Mouse (Mus musculus) layer of hippocampus, postnatal 10 days (tissue): ENCODE data around the gene Tubg2. TPM values are rescaled to one million over a fixed set of nuclear protein-coding genes. Genes with fewer than 3 reads are reported as not detected.

Source experiments
- DNase-seq, 2 experiments: peaks; one replicate each; pipeline ENCODE4 v3.0.0; 2021; ENCODE audit warnings: low spot score in 2 of 2
- total RNA-seq, 2 experiments: library from RNA; stranded (reverse); gene quantifications; 2 replicates each; pipeline ENCODE4 v1.2.3; 2021

The Tubg2 gene
- total RNA-seq, 2 experiments from 2014 or later: 31.7 to 41.4 TPM

DNA sequence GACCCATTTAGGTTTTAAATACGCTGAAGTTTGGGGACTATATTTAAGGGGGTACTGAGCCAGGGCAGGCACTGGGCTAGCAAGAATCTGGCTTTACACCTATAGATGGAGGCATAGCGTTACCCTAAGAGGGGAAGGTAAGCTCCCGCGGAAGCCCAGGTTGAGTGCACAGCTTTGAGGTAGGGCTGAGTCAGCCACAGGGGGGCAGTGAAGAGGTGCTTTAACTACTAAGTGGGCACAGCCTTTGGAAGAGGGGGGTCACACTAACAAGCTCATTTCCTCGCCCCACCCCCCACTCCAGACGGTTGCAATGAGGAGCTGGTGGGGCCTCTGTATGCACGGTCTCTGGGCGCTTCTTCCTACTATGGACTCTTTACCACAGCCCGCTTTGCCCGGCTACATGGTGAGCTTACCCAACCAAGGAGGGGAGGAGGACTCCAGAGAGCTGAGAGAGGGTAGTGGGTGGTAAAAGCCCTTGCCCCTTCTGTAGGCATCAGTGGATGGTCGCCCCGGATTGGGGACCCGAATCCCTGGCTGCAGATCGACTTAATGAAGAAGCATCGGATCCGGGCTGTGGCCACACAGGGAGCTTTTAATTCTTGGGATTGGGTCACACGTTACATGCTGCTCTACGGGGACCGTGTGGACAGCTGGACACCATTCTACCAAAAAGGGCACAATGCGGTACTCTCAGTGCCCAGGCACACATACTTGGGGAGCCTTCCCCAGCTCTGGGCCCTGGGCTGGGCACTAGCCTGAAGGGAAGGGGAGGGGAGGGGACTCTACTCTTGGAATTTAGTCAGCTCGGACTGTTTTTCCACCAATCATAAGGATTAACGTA is 21.4 kb downstream of the Tubg2 start:
- DNase-seq: peak; percentile 75 to 77

DNA sequence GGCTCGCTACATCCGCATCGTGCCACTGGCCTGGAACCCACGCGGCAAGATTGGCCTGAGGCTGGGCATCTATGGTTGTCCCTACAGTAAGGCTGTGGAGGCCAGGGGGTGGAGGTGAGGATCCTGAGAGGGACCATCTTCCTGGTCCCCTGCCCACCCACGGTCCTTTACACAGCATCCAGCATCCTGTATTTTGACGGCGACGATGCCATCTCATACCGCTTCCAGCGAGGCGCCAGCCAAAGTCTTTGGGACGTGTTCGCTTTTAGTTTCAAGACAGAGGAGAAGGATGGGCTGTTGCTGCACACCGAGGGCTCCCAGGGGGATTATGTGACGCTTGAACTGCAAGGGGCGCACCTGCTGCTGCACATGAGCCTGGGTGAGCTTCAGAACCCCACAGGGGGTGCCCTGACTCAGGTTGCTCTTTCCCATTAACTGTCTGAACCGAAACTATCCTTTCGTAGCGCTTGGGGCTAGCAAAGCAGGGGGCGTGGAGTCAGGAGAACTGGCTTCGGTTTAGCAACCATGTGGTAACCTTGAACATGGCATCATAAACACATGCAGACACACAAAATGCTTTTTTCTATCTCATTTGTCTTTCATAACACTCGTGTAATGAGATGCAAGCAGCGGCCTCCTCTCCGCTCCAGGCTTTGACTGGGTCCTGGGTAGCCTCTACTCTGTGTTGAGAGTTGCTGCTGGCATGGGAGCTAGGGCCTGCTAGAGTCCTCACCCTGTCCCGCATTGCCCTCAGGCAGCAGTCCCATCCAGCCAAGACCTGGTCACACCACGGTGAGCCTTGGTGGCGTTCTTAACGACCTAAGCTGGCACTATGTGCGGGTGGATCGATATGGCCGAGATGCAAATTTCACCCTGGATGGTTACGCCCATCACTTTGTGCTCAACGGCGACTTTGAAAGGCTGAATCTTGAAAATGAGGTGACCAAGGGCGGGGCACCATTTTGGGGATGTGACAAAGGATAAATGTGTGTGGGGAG is 22.7 kb downstream of the Tubg2 start:
- no peak for DNase-seq

DNA sequence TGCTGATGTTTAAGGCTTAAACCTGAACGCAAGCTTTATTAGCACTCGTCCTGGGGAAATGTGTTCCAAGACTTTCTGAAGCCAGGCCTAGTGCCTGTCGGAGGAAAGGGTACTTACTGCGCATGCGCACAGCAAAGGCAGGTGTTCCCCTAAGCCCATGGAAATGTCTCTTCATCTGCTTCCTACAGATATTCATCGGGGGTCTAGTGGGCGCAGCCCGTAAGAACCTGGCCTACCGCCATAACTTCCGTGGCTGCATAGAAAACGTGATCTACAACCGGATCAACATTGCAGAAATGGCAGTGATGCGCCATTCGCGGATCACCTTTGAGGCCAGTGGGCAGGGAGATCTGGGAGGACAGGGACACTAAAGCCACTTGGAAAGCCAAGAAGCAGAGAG is 23.6 kb downstream of the Tubg2 start:
- no peak for DNase-seq

DNA sequence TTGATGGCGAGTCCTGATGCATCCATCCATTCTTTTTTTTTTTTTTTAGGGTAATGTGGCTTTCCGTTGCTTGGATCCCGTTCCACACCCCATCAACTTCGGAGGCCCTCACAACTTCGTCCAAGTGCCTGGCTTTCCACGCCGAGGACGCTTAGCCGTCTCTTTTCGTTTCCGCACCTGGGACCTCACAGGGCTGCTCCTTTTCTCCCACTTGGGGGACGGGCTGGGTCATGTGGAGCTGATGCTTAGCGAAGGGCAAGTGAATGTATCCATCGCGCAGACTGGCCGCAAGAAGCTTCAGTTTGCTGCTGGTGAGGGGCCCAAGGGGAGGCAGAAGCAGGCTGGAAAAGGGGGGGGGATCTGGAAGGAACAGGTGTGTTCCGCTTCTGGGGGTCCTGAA is 24.6 kb downstream of the Tubg2 start:
- DNase-seq: no peak

DNA sequence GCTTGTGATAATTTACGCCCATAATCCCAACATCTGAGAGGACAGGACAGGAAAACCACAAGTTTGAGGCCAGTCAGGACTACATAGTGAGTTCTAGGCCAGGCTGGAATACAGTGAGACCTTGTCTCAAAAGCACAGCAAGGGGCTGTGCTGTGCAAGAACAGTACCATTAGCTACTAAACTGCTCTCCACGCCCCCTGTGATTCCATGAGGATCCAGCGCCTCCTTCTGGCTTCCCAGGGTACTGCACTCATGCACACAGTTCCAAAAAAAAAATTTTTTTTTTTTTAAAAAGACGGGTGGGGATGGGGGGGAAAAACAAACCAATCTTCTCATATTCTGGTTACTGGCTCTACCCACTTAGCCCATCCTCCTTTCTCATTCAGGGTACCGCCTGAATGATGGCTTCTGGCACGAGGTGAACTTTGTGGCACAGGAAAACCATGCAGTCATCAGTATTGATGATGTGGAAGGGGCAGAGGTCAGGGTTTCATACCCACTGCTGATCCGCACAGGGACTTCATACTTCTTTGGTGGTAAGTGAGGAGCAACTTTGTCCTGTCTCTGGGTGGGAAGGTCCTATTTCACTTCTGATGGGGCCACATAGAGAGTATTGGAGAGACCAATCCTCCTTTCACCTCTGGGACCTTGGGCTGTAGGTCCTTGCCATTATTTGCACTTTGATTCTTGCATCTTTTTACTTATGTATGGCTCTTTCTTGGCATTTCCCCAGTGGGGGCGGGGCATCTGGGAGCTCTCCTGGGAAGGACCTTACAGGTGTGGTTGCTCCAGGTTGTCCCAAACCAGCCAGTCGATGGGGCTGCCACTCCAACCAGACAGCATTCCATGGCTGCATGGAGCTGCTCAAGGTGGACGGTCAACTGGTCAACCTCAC is 25.4 kb downstream of the Tubg2 start:
- peak; percentile 78 to 86 for DNase-seq

DNA sequence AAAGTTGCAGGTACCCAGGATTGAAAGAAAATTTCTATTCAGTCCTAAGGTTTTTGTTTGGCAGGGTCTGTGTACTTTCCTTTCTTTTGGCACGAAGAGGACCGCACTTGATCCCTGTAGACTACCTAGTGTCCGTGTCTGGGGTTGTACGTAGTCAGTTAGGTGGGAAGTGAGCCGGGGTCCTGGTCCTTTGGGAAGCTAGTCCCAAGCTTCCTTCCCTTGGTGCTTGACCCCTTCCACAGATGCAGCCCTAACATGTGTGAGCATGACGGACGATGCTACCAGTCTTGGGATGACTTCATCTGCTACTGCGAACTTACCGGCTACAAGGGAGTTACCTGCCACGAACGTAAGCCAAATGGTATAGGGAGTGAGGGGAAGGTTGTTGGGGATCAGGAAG is 26.3 kb downstream of the Tubg2 start:
- DNase-seq: no peak

DNA sequence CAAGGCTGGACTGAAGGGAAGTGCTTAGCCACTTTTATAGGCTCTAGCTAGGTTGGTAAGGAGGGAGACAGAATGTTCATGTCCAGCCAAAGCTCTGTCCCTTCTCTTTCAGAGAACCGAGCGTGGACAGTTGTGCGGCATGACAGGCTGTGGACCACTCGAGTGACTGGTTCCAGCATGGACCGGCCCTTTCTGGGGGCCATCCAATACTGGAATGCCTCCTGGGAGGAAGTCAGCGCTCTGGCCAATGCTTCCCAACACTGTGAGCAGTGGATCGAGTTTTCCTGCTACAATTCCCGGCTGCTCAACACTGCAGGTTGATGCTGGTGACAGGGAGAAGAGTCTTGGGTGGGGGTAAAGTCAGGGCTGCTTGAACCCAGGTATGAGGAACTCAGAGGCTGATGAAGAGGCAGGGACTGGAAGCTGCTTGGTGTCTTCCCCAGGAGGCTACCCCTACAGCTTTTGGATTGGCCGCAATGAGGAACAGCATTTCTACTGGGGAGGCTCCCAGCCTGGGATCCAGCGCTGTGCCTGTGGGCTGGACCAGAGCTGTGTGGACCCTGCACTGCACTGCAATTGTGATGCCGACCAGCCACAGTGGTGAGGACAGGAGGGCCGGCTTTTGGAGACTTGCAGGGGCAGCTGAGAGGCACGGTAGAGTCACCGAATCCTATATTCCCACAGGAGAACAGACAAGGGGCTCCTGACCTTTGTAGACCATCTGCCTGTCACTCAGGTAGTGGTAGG is 27.2 kb downstream of the Tubg2 start:
- no peak for DNase-seq

DNA sequence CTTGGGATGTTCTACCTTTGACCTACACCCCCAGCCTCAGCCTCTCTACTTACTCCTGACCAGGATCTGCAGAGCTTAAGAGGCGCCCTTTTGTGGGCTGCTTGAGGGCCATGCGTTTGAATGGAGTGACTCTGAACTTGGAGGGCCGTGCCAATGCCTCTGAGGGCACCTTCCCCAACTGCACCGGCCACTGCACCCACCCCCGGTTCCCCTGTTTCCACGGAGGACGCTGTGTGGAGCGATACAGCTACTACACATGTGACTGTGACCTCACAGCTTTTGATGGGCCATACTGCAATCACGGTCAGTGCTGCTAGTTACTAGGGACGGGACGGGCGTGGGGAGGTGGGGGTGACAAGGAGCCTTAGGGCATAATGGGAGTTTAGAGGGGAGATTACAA is 29.3 kb downstream of the Tubg2 start:
- DNase-seq: no peak

DNA sequence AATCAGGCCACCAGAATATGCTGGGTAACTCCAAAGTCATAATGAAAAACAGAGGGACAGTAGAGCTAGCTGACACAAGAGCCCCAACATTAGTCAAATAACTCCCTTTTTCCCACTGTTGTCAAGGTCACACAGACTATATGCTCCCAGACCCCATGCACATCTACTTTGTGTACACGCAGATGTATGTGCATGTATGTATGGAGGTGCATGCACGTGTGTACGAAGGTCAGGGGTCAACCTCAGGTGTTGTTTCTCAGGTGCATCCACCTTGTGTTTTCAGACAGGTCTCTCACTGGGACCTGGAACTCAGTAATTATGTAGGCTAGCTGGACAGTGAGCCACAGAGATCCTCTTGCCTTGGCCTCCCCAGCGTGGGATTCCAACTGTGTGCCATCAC is 29.7 kb downstream of the Tubg2 start:
- DNase-seq: no peak

DNA sequence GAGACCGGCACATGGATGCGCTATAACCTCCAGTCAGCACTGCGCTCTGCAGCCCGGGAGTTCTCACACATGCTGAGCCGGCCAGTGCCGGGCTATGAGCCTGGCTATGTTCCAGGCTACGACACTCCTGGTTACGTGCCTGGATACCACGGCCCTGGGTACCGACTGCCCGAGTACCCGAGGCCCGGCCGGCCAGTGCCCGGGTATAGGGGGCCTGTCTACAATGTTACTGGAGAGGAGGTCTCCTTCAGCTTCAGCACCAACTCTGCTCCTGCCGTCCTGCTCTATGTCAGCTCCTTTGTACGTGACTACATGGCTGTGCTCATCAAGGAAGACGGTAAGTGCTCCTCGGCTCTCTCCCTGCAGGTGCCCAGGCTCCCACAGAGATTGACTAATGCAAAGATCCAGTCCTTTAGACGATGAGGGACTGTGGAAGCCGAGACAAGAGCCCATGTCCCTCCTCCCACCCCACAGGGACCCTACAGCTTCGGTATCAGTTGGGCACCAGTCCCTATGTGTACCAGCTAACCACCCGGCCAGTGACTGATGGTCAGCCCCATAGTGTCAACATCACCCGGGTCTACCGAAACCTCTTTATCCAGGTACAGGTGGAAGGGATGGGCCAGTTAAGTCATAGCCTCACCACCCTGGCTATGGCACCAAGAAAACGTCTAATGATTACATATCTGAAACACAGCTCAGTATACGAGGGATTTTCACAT is 31.0 kb downstream of the Tubg2 start:
- no peak for DNase-seq

DNA sequence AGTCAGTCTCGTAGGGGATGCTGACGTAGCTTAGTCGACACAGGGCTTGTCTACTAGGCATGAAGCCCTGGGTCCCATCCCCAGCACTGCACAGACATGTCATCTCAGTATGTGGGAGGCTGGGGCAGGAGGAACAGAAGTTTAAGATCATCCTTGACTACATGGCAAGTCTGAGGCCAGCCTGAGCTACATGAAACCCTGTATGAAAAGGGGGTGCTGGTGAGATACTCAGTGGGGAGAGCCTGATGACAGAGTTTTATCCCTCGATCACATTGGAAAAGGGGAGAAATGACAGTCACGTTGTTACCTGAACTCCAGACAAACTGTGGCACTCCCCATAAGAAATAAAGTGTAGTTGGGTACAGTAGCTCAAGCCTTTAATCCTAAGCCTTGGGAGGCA is 31.8 kb downstream of the Tubg2 start:
- no peak for DNase-seq

DNA sequence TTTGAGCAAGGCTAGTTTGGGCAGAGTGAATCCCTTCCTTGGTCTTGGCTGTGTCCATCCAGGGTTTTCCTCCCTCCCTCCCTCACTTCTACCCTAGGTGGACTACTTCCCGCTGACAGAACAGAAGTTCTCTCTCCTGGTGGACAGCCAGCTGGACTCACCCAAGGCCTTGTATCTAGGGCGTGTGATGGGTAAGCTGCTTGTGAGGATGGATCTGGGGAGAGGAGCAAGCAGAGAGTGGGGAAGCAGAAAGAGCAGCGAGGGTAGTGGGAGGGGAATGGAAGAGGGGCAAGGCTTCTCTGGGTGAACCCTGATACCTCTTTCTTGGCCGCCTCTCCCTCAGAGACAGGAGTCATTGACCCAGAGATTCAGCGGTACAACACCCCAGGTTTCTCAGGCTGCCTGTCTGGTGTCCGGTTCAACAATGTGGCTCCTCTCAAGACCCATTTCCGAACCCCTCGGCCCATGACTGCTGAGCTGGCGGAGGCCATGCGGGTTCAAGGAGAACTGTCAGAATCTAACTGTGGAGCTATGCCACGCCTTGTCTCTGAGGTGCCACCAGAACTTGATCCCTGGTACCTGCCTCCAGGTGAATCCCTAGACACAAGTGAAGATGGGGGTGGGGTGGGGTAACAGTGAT is 32.6 kb downstream of the Tubg2 start:
- no peak for DNase-seq

DNA sequence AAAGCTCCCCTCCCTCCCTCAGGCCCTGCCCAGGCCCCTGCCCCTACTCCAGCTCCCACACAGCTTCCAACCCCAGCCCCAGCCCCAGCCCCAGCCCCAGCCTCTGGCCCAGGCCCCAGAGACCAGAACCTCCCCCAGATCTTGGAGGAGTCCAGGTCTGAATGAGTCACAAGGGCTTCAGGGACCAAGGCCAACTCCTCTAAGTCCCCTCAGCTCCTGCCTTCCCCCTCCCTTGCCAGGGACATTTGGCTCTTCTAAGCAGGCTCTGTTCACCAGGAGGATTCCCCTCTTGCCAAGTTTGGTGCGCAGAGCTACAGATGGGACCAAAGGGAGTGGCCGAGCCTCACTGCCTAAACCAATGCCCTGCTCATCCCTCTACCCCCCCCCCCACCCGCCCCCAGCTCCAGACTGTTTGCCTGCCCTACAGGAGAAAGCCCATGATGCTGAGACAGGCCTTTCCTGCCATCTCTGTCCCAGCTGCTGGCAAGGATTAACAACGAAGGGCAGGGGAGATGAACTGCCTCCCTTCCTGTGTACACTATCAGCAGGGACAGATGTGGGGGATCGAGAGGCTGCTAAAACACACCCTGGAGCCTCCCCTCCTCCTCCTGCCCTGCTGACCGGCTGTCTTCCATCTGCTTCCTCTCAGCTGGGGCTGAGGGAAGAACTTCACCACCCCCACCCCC is 33.9 kb downstream of the Tubg2 start:
- DNase-seq: peak; percentile 55 to 67

DNA sequence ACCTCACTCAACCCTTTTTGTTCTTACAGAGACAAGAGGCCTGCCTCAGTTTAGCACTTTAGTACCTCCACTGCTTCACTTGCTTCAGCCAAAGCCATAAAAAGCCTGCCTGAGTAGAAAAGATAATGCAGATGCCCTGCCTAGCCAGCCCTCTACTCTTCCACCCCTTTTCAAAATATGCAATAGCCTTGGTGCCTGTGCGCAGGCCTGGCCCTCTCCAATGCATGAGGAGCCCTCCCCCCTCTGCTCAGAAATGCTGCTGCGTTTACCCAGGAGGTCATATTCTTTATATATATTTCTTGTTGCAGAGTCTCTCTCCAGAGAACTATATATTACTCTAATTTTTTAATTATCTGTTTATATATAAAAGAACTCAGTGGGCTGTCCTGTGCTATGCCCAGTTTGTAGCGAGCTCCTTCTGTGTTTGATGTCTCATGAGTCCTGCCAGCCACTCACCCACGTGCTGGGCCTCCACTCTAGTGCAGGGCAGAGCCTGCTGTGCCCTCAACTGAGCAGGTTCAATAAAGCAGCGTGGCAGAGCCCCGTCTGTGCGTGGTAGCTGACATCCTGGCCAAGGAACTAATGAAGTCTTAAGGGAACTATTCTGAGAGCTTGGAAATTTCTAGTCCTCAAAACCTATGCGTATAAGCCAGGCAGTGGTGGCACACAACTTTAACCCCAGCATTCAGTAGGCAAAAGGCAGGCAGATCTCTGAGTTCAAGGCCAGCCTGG is 34.6 kb downstream of the Tubg2 start:
- DNase-seq: no peak

DNA sequence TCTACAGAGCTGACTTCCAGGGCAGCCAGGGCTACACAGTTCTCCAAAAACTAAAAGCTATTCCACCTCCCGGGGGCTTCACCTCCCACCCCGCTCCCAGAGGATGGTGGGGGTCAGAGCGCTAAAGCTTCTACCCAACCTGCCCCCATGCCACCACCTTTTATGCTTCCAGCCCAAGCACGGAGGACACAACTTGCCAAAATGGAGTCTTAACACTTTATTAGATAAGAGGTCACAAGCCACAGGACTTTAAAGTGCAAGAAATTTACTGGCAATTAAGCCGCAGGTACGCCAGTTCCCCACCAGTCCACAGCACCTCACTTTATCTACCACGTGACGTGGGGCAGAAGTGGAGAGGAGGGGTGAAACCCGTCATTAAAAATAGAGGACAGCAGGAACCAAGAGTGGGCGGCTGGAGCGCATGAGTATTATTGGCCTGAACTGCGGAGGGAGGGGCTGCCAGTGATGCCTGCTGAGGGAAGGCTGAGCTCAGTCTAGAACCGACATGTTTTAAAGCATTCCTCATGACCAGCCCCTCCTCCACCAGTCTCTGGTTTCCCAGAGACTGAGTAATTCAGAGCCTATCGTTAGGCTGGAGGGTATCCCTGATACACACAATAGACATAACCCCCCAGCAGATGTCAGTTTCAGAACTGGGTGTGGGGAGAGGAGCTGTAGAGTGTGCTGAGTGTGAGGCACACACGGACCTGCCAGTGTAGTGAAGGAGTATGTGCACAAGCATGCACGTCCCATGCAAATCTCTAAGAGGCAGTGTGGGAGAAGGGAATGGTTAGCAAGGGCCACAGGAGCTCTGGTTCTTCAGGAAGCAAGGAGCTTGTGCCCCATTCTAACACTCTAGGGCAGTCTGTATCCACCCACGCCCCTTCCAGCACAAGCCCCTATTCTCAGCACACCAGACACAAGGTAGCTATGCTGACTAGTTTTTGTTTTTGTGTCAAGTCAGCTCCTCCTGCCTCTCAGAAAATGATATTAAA is 35.5 kb downstream of the Tubg2 start:
- no peak for DNase-seq

DNA sequence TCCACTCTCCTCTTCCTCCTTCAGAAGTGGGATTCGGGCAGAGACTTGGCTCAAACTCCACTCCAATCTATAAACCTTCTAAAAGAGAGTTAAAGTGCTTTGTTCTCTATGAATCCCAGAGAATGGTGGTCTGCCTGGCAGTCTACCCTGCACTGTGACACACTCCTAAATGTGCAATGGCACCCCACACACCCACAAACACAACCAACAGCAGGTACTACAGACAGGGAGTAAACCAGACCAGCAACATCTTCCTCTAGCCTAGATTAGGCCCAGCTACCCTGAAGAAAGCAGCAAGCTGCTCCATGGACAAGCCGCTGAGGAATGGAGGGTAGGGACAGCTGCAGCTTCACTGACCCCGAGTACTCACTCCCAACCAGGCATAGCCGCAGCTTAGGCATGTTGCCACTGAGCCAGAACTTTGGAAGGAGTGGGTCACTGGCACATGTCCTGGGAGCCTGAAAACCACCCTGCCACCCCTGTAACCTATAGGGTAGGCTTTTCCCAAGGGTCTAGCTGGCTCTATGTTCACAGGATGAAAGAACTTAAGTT is 36.3 kb downstream of the Tubg2 start:
- no peak for DNase-seq
